Mouse (Mus musculus): ENCODE results near the gene Pvrig. TPM values are rescaled to one million over a fixed set of nuclear protein-coding genes. Genes with fewer than 3 reads are reported as not detected.
"Not testable (repeated sequence)": the region's sequence is repeated elsewhere in the genome, so short reads cannot be mapped to it uniquely, and the experiment has no call there.

Gene Pvrig
- polyA plus RNA-seq (2014; fragmentation: Nextera tagmentation; extraction: Ambion mirVana), result 0.19 TPM in 1 of 2 replicates, not detected in the other

GRCm38 (mm10) chr5:138341661-138342060 lies at the start of gene Pvrig:
Gene Pvrig, plus strand, starts transcription at chr5:138341961.
- Histone ChIP-seq H3K9me3 (ENCODE audit: control insufficient read depth, low read length) (no peaks in the 10 kb centered on the region), H3K27ac (no peak within 1 kb of the TSS), H3K36me3 (replicated peaks; ENCODE audit: control insufficient read depth, insufficient read depth) (no peaks in the 10 kb centered on the region), H3K27me3 (ENCODE audit: control insufficient read depth, insufficient read depth, low read length) (no peaks in the 10 kb centered on the region), H3K4me2 (replicated peaks) (no peak within 1 kb of the TSS), H3K4me3 (replicated peaks; ENCODE audit: low read length) (no peak within 1 kb of the TSS), H3K4me1 (replicated peaks; ENCODE audit: control insufficient read depth, insufficient read depth, low read length) (no peaks in the 10 kb centered on the region), H3K9ac (no peak within 1 kb of the TSS)
- WGBS, result 81% methylated on average over 2 of the region's 2 CpGs
- no peak for DNase-seq (ENCODE audit: low spot score)
- no peak for ATAC-seq (ENCODE audit: low FRiP score)

- Histone ChIP-seq H3K27me3 (ENCODE audit: control insufficient read depth, insufficient read depth, low read length) (no peaks in the 10 kb centered on the region), H3K9me3 (ENCODE audit: control insufficient read depth, low read length) (no peaks in the 10 kb centered on the region), H3K4me1 (replicated peaks; ENCODE audit: control insufficient read depth, insufficient read depth, low read length) (no peaks in the 10 kb centered on the region), H3K4me3 (replicated peaks; ENCODE audit: low read length) (no peak overlapping the region), H3K9ac (no peak overlapping the region), H3K27ac (no peak overlapping the region), H3K4me2 (replicated peaks) (no peak overlapping the region), H3K36me3 (replicated peaks; ENCODE audit: control insufficient read depth, insufficient read depth) (no peaks in the 10 kb centered on the region)
- DNase-seq (ENCODE audit: low spot score) (no peak), ATAC-seq (ENCODE audit: low FRiP score) (no peak)
These were observed 47.6 kb upstream of the Pvrig start for GRCm38 (mm10) chr5:138294158-138294557.

- no peaks in the 10 kb centered on the region for H3K36me3 ChIP-seq (replicated peaks; ENCODE audit: control insufficient read depth, insufficient read depth)
- no peak for ATAC-seq (ENCODE audit: low FRiP score)
These were observed 42.1 kb upstream of the Pvrig start for GRCm38 (mm10) chr5:138299613-138300012.

GRCm38 (mm10) chr5:138312795-138313194 lies 29.0 kb upstream of the Pvrig start:
- H3K4me3 ChIP-seq (replicated peaks; ENCODE audit: low read length), result no peak overlapping the region
- 93% methylated on average over 3 of the region's 3 CpGs for WGBS
- H3K27ac ChIP-seq, result no peak overlapping the region
- no peaks in the 10 kb centered on the region for H3K36me3 ChIP-seq (replicated peaks; ENCODE audit: control insufficient read depth, insufficient read depth)
- no peak overlapping the region for H3K9ac ChIP-seq
- H3K4me1 ChIP-seq (replicated peaks; ENCODE audit: control insufficient read depth, insufficient read depth, low read length), result no peaks in the 10 kb centered on the region
- H3K4me2 ChIP-seq (replicated peaks), result no peak overlapping the region
- H3K9me3 ChIP-seq (ENCODE audit: control insufficient read depth, low read length), result no peaks in the 10 kb centered on the region
- DNase-seq (ENCODE audit: low spot score) (no peak), ATAC-seq (ENCODE audit: low FRiP score) (no peak)
- no peaks in the 10 kb centered on the region for H3K27me3 ChIP-seq (ENCODE audit: control insufficient read depth, insufficient read depth, low read length)

More at GRCm38 (mm10) chr5:138299613-138300012, 42.1 kb upstream of the Pvrig start:
- no peak overlapping the region for H3K4me2 ChIP-seq (replicated peaks)
- no peak overlapping the region for H3K4me3 ChIP-seq (replicated peaks; ENCODE audit: low read length)
- 90% methylated on average over 2 of the region's 2 CpGs for WGBS
- H3K9me3 ChIP-seq (ENCODE audit: control insufficient read depth, low read length), result no peaks in the 10 kb centered on the region
- no peaks in the 10 kb centered on the region for H3K27me3 ChIP-seq (ENCODE audit: control insufficient read depth, insufficient read depth, low read length)
- H3K9ac ChIP-seq, result no peak overlapping the region
- H3K4me1 ChIP-seq (replicated peaks; ENCODE audit: control insufficient read depth, insufficient read depth, low read length), result no peaks in the 10 kb centered on the region
- no peak overlapping the region for H3K27ac ChIP-seq
- no peak for DNase-seq (ENCODE audit: low spot score)

GRCm38 (mm10) chr5:138343216-138343615 lies 1.5 kb downstream of the Pvrig start:
- no peak overlapping the region for H3K4me2 ChIP-seq (replicated peaks)
- DNase-seq (ENCODE audit: low spot score) (no peak), ATAC-seq (ENCODE audit: low FRiP score) (no peak)
- no peaks in the 10 kb centered on the region for H3K27me3 ChIP-seq (ENCODE audit: control insufficient read depth, insufficient read depth, low read length)
- H3K9me3 ChIP-seq (ENCODE audit: control insufficient read depth, low read length), result no peaks in the 10 kb centered on the region
- 92% methylated on average over 3 of the region's 3 CpGs for WGBS
- no peaks in the 10 kb centered on the region for H3K4me1 ChIP-seq (replicated peaks; ENCODE audit: control insufficient read depth, insufficient read depth, low read length)
- H3K27ac ChIP-seq, result no peak overlapping the region
- H3K36me3 ChIP-seq (replicated peaks; ENCODE audit: control insufficient read depth, insufficient read depth), result no peaks in the 10 kb centered on the region
- H3K9ac ChIP-seq, result no peak overlapping the region
- H3K4me3 ChIP-seq (replicated peaks; ENCODE audit: low read length), result no peak overlapping the region

GRCm38 (mm10) chr5:138363208-138363607 lies 21.4 kb downstream of the Pvrig start:
- not testable (repeated sequence) for H3K4me3 ChIP-seq (replicated peaks; ENCODE audit: low read length); ATAC-seq (ENCODE audit: low FRiP score); H3K27ac ChIP-seq; H3K4me2 ChIP-seq (replicated peaks); H3K4me1 ChIP-seq (replicated peaks; ENCODE audit: control insufficient read depth, insufficient read depth, low read length); H3K27me3 ChIP-seq (ENCODE audit: control insufficient read depth, insufficient read depth, low read length); DNase-seq (ENCODE audit: low spot score); H3K36me3 ChIP-seq (replicated peaks; ENCODE audit: control insufficient read depth, insufficient read depth); H3K9ac ChIP-seq; H3K9me3 ChIP-seq (ENCODE audit: control insufficient read depth, low read length)
- WGBS, result 70% methylated on average over 6 of the region's 7 CpGs

- H3K4me2 ChIP-seq (replicated peaks); H3K4me3 ChIP-seq (replicated peaks; ENCODE audit: low read length); H3K27me3 ChIP-seq (ENCODE audit: control insufficient read depth, insufficient read depth, low read length); H3K4me1 ChIP-seq (replicated peaks; ENCODE audit: control insufficient read depth, insufficient read depth, low read length); DNase-seq (ENCODE audit: low spot score); H3K9me3 ChIP-seq (ENCODE audit: control insufficient read depth, low read length); H3K36me3 ChIP-seq (replicated peaks; ENCODE audit: control insufficient read depth, insufficient read depth); ATAC-seq (ENCODE audit: low FRiP score); H3K9ac ChIP-seq; H3K27ac ChIP-seq: not testable (repeated sequence)
- 94% methylated on average over 10 of the region's 10 CpGs for WGBS
These were observed 23.6 kb downstream of the Pvrig start for GRCm38 (mm10) chr5:138365347-138365746.

Other genes with a start within 250 kb of the Pvrig start
- gene Zscan21, start 225.1 kb upstream of the Pvrig start, polyA plus RNA-seq (2014; fragmentation: Nextera tagmentation; extraction: Ambion mirVana), result 84.0 and 88.2 TPM in 2 replicates
- gene Zfp113, start 186.2 kb upstream of the Pvrig start, polyA plus RNA-seq (2014; fragmentation: Nextera tagmentation; extraction: Ambion mirVana), result 17.9 and 21.4 TPM in 2 replicates
- gene Cops6, start 180.9 kb upstream of the Pvrig start, polyA plus RNA-seq (2014; fragmentation: Nextera tagmentation; extraction: Ambion mirVana), result 239 and 253 TPM in 2 replicates
- gene Ap4m1, start 170.0 kb upstream of the Pvrig start, polyA plus RNA-seq (2014; fragmentation: Nextera tagmentation; extraction: Ambion mirVana), result 15.2 and 15.5 TPM in 2 replicates
- gene Mcm7, start 169.5 kb upstream of the Pvrig start, polyA plus RNA-seq (2014; fragmentation: Nextera tagmentation; extraction: Ambion mirVana), result 71.6 and 78.1 TPM in 2 replicates
- 67.1 and 72.8 TPM in 2 replicates for gene Taf6, start 154.5 kb upstream of the Pvrig start, polyA plus RNA-seq (2014; fragmentation: Nextera tagmentation; extraction: Ambion mirVana)
- 29.5 and 31.5 TPM in 2 replicates for gene Cnpy4, start 154.5 kb upstream of the Pvrig start, polyA plus RNA-seq (2014; fragmentation: Nextera tagmentation; extraction: Ambion mirVana)
- 12.5 and 13.6 TPM in 2 replicates for gene Mblac1, start 147.6 kb upstream of the Pvrig start, polyA plus RNA-seq (2014; fragmentation: Nextera tagmentation; extraction: Ambion mirVana)
- gene Nxpe5, start 116.1 kb upstream of the Pvrig start, polyA plus RNA-seq (2014; fragmentation: Nextera tagmentation; extraction: Ambion mirVana), result 0.07 TPM in 1 of 2 replicates, not detected in the other
- 74.7 and 85.0 TPM in 2 replicates for gene Lamtor4, start 86.5 kb upstream of the Pvrig start, polyA plus RNA-seq (2014; fragmentation: Nextera tagmentation; extraction: Ambion mirVana)
- gene BC037034, start 77.9 kb upstream of the Pvrig start, polyA plus RNA-seq (2014; fragmentation: Nextera tagmentation; extraction: Ambion mirVana), result 19.5 and 19.7 TPM in 2 replicates
- gene Gal3st4, start 69.1 kb upstream of the Pvrig start, polyA plus RNA-seq (2014; fragmentation: Nextera tagmentation; extraction: Ambion mirVana), result 2.6 and 2.9 TPM in 2 replicates
- gene Gm43720, start 62.0 kb upstream of the Pvrig start, polyA plus RNA-seq (2014; fragmentation: Nextera tagmentation; extraction: Ambion mirVana), result 0.15 TPM in 1 of 2 replicates, not detected in the other
- 23.9 and 24.2 TPM in 2 replicates for gene Gpc2, start 62.0 kb upstream of the Pvrig start, polyA plus RNA-seq (2014; fragmentation: Nextera tagmentation; extraction: Ambion mirVana)
- 9.0 and 9.5 TPM in 2 replicates for gene Stag3, start 61.7 kb upstream of the Pvrig start, polyA plus RNA-seq (2014; fragmentation: Nextera tagmentation; extraction: Ambion mirVana)
- gene Zfp157, start 99.5 kb downstream of the Pvrig start, polyA plus RNA-seq (2014; fragmentation: Nextera tagmentation; extraction: Ambion mirVana), result 65.9 and 72.2 TPM in 2 replicates
- not detected in 2 replicates for gene 1700123K08Rik, start 222.8 kb downstream of the Pvrig start, polyA plus RNA-seq (2014; fragmentation: Nextera tagmentation; extraction: Ambion mirVana)